Mouse (Mus musculus): ENCODE measurements around the gene Zmpste24.

Zmpste24 gene

DNA sequence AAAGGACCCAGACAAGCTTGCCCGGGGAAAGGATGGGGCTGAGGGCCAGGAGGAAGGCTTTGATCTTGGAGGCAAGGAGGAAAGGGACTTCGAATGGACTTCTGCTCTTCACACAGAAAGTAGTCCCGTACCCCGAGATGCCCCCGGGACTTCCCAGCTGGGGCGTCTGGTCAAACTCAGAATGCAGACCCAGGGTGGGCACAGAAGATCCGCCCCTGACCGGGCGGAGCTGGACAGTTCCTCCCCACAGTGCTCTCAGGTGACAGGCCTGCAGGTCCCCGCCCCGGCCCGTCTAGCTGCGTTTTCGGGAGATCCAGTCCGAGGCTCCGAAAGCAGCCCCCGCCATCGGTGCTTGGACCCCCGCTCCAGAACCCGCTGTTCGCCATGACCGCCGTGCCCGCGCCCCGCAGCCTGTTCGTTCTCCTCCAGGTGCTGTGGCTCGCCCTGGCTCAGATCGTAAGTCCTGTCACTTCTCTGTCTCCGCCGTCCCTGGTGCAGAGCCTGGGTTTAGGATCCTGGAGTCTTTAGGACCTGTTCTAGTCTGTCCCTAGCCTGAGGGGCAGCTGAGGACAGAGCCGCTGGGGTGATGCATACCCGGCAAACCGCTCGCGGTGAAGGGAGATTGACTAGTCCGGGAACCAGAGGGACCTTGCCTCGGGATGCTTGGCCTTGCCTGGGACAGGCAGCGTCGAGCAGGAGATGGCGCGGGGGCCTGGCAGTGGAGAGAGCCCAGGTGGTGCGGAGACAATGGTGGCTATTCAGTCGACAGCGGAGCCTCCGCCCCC lies 58.5 kb downstream of the Zmpste24 start, which contains the start of gene Col9a2:
Gene Col9a2, plus strand, starts transcription at position 55 of the 785 bp plus-strand sequence.
- in situ Hi-C loops (cut with MboI; ENCODE audit: unreplicated experiment in 2 of 2) = loop anchor here (10.0 to 25.0 kb wide), 4 partner anchors 195 to 452 kb away; partner anchors contain the start of gene Gm8439 (in 1 of the 2)

DNA sequence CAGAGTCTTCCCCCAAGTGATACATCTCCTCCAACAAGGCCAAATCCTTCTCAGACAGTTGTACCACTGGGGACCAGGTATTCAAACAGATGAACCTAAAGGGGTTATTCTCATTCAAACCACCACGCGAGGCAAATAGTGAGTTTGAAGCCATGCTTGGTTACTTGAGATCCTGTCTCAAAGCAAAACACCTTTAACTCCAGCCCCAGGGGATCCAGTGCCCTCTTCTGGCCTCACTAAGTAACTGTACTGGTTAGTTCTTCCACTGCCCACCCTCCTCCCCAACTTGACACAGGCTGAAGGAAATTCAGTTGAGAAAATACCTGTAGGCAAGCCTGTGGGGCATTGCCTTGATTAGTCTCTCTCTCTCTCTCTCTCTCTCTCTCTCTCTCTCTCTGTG lies 65.0 kb downstream of the Zmpste24 start:
- in situ Hi-C loops (cut with MboI; ENCODE audit: unreplicated experiment in 2 of 2) = loop anchor here (5.0 to 25.0 kb wide), 6 partner anchors 121 to 446 kb away; partner anchors contain the start of gene Gm8439 (in 1 of the 2)

- in situ Hi-C loops (cut with MboI; ENCODE audit: unreplicated experiment in 2 of 2) = loop anchor here (5.0 to 25.0 kb wide), 6 partner anchors 119 to 444 kb away; partner anchors contain the start of gene Gm8439 (in 1 of the 2)
Observed at GRCm38 (mm10) chr4:121031440-121031839, 66.6 kb downstream of the Zmpste24 start.

- in situ Hi-C loops (cut with MboI; ENCODE audit: unreplicated experiment in 2 of 2) = loop anchor here (5.0 to 25.0 kb wide), 7 partner anchors 42 to 442 kb away; partner anchors contain the start of gene Gm8439 (in 1 of the 2)
Observed at GRCm38 (mm10) chr4:121029632-121030031, 68.4 kb downstream of the Zmpste24 start.

- in situ Hi-C loops (cut with MboI; ENCODE audit: unreplicated experiment in 2 of 2) = loop anchor here (5.0 to 25.0 kb wide), 3 partner anchors 42 to 442 kb away; partner anchors contain the start of gene Gm8439 (in 1 of the 2)
Observed at GRCm38 (mm10) chr4:121028659-121029392, 69.2 kb downstream of the Zmpste24 start.

DNA sequence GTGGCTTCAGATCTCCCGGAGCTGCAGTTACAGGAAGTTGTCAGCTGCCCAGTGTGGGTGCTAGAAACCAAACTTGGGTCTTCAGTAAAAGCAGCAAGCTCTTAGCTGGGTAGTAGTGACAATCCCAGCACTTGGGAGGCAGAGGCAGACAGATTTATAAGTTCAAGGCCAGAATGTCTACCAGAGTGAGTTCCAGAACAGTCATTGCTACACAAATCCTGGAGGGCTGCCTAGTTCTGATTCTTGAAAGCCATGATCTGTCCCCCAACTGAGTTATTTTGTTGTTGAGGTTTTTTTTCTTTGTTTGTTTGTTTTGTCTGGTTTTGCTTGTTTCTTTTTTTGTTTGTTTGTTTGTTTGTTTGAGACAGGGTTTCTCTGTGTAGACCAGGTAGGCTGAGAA lies 69.9 kb downstream of the Zmpste24 start:
- in situ Hi-C loops (cut with MboI; ENCODE audit: unreplicated experiment in 2 of 2) = loop anchor here (5.0 to 25.0 kb wide), 3 partner anchors 41 to 441 kb away; partner anchors contain the start of gene Gm8439 (in 1 of the 2)

DNA sequence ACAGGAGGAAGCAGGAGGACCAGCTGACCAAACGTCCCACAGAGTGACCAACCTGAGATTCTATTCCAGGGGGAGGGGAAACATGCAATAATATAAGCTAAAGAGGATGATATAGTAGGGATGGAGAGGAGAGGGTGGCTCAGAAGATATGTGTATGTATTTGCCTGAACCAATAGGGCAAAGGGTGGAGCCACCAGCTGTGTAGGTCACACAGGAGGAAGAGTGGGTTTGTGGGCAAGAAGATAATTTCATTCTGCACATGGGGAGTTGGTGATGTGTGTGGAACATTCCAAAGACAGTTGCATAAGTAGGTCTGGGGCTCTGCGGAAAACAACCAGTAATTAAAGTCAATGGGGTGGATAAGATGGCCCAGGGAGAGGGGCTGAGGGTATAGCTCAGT lies 72.4 kb downstream of the Zmpste24 start:
- in situ Hi-C loops (cut with MboI; ENCODE audit: unreplicated experiment in 2 of 2) = loop anchor here (5.0 to 25.0 kb wide), 3 partner anchors 38 to 438 kb away; partner anchors contain the start of gene Gm8439 (in 1 of the 2)

DNA sequence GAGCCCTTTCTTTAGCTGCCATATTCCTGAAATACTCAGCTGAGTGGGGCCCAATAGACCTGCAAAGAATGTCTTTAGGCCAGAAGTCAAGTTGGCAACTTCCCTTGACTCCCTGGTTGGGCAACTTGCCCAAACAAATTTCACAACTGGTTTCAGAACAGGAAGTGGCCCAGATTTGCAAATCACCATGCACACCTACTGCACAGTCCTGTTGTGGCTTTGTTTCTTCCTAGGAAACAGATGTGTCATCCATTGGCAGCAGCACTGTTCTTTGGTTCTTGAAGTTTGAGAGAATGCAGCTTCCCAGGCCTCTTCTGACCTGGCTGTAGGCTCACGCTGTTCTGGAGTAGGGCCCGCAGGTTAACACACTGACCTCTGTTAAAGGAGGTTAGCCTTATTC lies 74.1 kb downstream of the Zmpste24 start:
- in situ Hi-C loops (cut with MboI; ENCODE audit: unreplicated experiment in 2 of 2) = loop anchor here in 1 of 2 experiments (25.0 kb wide), 1 partner anchor 1813 kb away; the partner anchor contains the start of gene Ppt1

GRCm38 (mm10) chr4:121023464-121023863 lies 74.6 kb downstream of the Zmpste24 start:
- in situ Hi-C loops (cut with MboI; ENCODE audit: unreplicated experiment in 2 of 2) = loop anchor here in 1 of 2 experiments (25.0 kb wide), 1 partner anchor 1814 kb away; the partner anchor contains the start of gene Ppt1

DNA sequence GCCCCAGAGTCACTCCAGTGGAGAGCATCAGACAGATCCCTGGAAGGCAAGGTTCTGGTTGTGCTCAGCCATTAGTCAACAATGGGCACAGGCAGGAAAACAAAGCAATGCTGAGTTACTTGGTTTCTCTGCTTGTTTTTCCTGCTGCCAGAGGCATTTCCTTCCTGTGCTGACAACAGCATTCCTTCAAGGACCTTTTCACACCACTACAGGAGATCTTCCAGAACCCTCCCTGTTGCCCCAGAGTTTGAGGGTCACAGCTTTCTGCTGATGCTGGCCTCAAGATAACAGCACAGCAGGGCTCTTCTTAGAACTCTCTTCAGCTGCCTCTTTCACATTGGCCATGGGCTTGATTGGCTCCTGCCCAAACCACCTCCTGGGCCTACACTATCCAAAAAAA lies 76.1 kb downstream of the Zmpste24 start:
- in situ Hi-C loops (cut with MboI; ENCODE audit: unreplicated experiment in 2 of 2) = loop anchor here in 1 of 2 experiments (25.0 kb wide), 1 partner anchor 1815 kb away; the partner anchor contains the start of gene Ppt1

- in situ Hi-C loops (cut with MboI; ENCODE audit: unreplicated experiment in 2 of 2) = loop anchor here in 1 of 2 experiments (25.0 kb wide), 1 partner anchor 1817 kb away; the partner anchor contains the start of gene Ppt1
Observed at GRCm38 (mm10) chr4:121020040-121020790, 77.8 kb downstream of the Zmpste24 start.

DNA sequence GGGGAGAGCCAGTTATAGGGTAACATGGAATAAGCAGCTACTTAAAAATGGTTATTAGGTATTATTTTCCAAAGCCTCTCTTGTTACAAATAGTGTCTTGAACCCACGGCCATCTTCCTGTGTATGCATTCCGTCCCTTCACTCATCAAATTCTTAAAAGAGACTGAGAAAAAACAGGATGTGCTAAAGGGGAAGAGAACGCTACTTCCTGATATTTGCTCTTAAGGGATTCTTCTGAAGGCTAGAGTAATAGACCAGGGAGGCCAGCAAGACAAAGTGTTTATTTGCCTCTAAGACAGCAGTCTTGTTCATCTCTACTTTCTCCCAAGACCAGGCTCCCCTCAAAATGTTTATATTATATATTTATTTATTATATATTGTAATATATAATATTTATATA lies 79.8 kb downstream of the Zmpste24 start:
- in situ Hi-C loops (cut with MboI; ENCODE audit: unreplicated experiment in 2 of 2) = loop anchor here in 1 of 2 experiments (25.0 kb wide), 1 partner anchor 1819 kb away; the partner anchor contains the start of gene Ppt1

- in situ Hi-C loops (cut with MboI; ENCODE audit: unreplicated experiment in 2 of 2) = loop anchor here in 1 of 2 experiments (25.0 kb wide), 1 partner anchor 1820 kb away; the partner anchor contains the start of gene Ppt1
Observed at GRCm38 (mm10) chr4:121016928-121017657, 80.9 kb downstream of the Zmpste24 start, which contains the start of gene Smap2. TSS of gene Smap2 (minus strand) at chr4:121017247.

DNA sequence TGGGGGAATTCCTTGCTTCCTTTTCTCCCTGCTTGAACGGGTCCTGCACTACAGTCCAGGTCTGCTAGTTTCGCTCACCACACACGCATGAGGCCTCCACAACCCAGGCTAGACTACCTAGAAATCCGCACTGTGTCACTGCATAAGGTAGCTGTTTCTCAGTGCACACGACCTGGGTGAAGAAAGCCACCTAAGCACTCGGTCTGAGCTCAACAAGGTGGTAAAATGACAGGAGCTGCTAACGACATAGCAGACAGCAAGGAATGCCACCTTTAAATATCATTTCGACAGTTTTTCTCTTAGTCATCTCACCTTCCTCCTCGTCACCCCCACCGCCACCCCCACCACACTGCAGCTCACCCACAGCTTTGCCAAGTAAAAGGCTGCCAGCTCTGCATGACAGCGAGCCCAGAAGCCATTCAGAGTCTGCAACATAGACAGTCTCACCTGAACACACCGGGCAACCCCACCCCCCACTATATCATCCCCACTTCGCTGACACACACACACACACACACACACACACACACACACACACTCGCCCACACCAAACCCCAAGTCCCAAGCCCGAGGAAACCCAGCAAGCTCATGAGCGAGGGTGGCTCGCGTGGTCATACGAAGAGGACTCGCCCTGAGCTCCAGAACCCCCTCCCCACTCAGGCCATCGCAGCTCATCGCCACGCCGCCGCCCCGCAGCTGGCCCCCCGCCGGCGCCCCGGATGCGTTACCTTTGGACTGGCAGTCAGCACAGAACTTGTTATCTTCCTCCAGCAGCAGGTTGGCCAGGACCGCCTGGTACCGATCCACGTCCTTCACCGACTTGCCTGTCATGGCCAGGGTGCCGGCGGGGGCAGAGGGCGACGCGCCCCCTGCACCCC lies 81.8 kb downstream of the Zmpste24 start:
- in situ Hi-C loops (cut with MboI; ENCODE audit: unreplicated experiment in 2 of 2) = loop anchor here in 1 of 2 experiments (25.0 kb wide), 1 partner anchor 1821 kb away; the partner anchor contains the start of gene Ppt1

GRCm38 (mm10) chr4:121015268-121015659 lies 82.8 kb downstream of the Zmpste24 start:
- in situ Hi-C loops (cut with MboI; ENCODE audit: unreplicated experiment in 2 of 2) = loop anchor here in 1 of 2 experiments (25.0 kb wide), 1 partner anchor 1822 kb away; the partner anchor contains the start of gene Ppt1

DNA sequence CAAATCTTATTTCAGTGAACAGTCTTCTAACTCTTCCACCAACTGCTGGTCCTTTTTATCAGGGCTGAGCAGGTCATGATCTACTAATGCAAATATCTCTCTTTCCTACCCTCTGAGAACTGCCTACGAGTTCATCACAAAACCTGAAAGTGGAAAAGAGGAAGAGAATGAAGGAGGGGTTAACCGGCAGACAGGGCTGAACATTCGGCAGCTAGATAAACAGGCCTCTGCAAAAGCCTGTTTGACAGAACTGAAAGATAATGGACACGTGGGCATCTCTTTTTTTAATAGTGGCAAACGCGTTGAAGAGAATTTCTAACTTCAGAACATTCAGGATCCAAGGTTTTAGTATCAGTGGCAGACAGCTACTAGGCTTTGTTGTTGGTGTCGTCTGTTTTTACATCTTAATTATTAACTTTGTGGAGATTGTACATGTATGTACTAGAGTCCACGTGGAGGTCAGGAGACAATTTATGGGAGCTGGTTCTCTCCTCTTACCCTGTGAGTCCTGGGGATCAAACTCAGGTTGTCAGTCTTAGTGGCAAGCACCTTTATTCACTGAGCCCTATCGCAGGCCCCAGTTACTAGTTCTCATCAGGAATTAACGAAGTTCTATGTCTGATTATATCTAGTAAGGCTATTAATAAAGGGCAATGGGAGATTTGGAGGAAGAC lies 83.3 kb downstream of the Zmpste24 start:
- in situ Hi-C loops (cut with MboI; ENCODE audit: unreplicated experiment in 2 of 2) = loop anchor here in 1 of 2 experiments (25.0 kb wide), 1 partner anchor 1823 kb away; the partner anchor contains the start of gene Ppt1

All from v-Abl transformed pro-B cells (cell line).